Mouse (Mus musculus) bone marrow macrophage, adult 2 months (primary cell): ENCODE results near the gene Galk2. TPM values are rescaled to one million over a fixed set of nuclear protein-coding genes. Genes with fewer than 3 reads are reported as not detected.

Experiments
- H3K27ac ChIP-seq: 2 replicates; pipeline ENCODE4 v1.5.1; 2012; ENCODE audit warnings: low read depth, low read length; ENCODE audit not compliant: insufficient read depth
- H3K4me1 ChIP-seq: 2 replicates; pipeline ENCODE4 v1.6.1; 2012; ENCODE audit warnings: low read length; ENCODE audit not compliant: control insufficient read depth, insufficient read depth
- H3K4me3 ChIP-seq: 2 replicates; pipeline ENCODE4 v1.5.1; 2012; ENCODE audit warnings: mild to moderate bottlenecking, low read length, moderate library complexity; ENCODE audit not compliant: insufficient read depth
- CTCF ChIP-seq: IDR thresholded peaks from 2 replicates; pipeline ENCODE4 v1.5.1; 2012; ENCODE audit warnings: low read depth, mild to moderate bottlenecking, low read length, moderate library complexity
- POLR2A ChIP-seq: IDR thresholded peaks from 2 replicates; pipeline ENCODE4 v1.6.1; 2012; ENCODE audit warnings: mild to moderate bottlenecking, low read depth, low read length, borderline replicate concordance
- polyA plus RNA-seq: library from polyadenylated mRNA; stranded (reverse); fragments of >200 nt; gene quantifications from 2 replicates; pipeline ENCODE4 v1.2.4, GENCODE M21; 2012; ENCODE audit not compliant: missing spikeins, insufficient read depth, insufficient read length

The Galk2 gene
- polyA plus RNA-seq, 1 experiment, result 68.7 TPM

- Histone ChIP-seq H3K27ac (no peak overlapping the region), H3K4me3 (no peak overlapping the region), H3K4me1 (no peaks in the 10 kb centered on the region)
- TF ChIP-seq POLR2A (no peak), CTCF (no peak)
Observed at GRCm38 (mm10) chr2:125893096-125893495, 34.2 kb downstream of the Galk2 start.

GRCm38 (mm10) chr2:125895099-125895498 lies 36.2 kb downstream of the Galk2 start:
- TF ChIP-seq POLR2A (no peak), CTCF (no peak)
- H3K27ac ChIP-seq, result no peak overlapping the region
- no peak overlapping the region for H3K4me3 ChIP-seq
- no peaks in the 10 kb centered on the region for H3K4me1 ChIP-seq

GRCm38 (mm10) chr2:125896355-125896754 lies 37.4 kb downstream of the Galk2 start:
- TF ChIP-seq CTCF, result no peak
- no peak for TF ChIP-seq POLR2A
- no peaks in the 10 kb centered on the region for H3K4me1 ChIP-seq
- no peak overlapping the region for H3K27ac ChIP-seq
- H3K4me3 ChIP-seq, result no peak overlapping the region

GRCm38 (mm10) chr2:125900797-125901410 lies 42.0 kb downstream of the Galk2 start:
- no peak overlapping the region for H3K4me3 ChIP-seq
- TF ChIP-seq POLR2A (no peak), CTCF (no peak)
- no peak overlapping the region for H3K27ac ChIP-seq
- H3K4me1 ChIP-seq, result peaks cover 4% of the 10 kb centered on the region; the same call in 1 of the 2 replicates

- H3K4me1 ChIP-seq, result peaks cover 4% of the 10 kb centered on the region; the same call in 1 of the 2 replicates
Observed at GRCm38 (mm10) chr2:125901426-125901825, 42.5 kb downstream of the Galk2 start.

GRCm38 (mm10) chr2:125906407-125907066 lies 47.6 kb downstream of the Galk2 start:
- Histone ChIP-seq H3K4me3 (no peak overlapping the region), H3K4me1 (peaks cover 4% of the 10 kb centered on the region; the same call in 1 of the 2 replicates), H3K27ac (no peak overlapping the region)
- TF ChIP-seq CTCF (no peak), POLR2A (no peak)

More at GRCm38 (mm10) chr2:125901426-125901825, 42.5 kb downstream of the Galk2 start:
- TF ChIP-seq CTCF, result no peak
- no peak for TF ChIP-seq POLR2A
- no peak overlapping the region for H3K27ac ChIP-seq
- no peak overlapping the region for H3K4me3 ChIP-seq

- H3K27ac ChIP-seq, result no peak overlapping the region
- H3K4me1 ChIP-seq, result peaks cover 4% of the 10 kb centered on the region; the same call in 1 of the 2 replicates
- H3K4me3 ChIP-seq, result no peak overlapping the region
- TF ChIP-seq POLR2A, result no peak
- TF ChIP-seq CTCF, result no peak
Observed at GRCm38 (mm10) chr2:125907580-125908255, 48.8 kb downstream of the Galk2 start.

- peaks cover 2% of the 10 kb centered on the region; the same call in 1 of the 2 replicates for H3K4me1 ChIP-seq
- H3K4me3 ChIP-seq, result no peak overlapping the region
- no peak overlapping the region for H3K27ac ChIP-seq
- no peak for TF ChIP-seq POLR2A
- TF ChIP-seq CTCF, result no peak
Observed at GRCm38 (mm10) chr2:125914167-125914566, 55.3 kb downstream of the Galk2 start.

- Histone ChIP-seq H3K4me3 (no peak overlapping the region), H3K27ac (no peak overlapping the region), H3K4me1 (peaks cover 2% of the 10 kb centered on the region; the same call in 1 of the 2 replicates)
- TF ChIP-seq CTCF (no peak), POLR2A (no peak)
Observed at GRCm38 (mm10) chr2:125914713-125915112, 55.8 kb downstream of the Galk2 start.

GRCm38 (mm10) chr2:125916652-125917296 lies 57.9 kb downstream of the Galk2 start:
- TF ChIP-seq POLR2A, result no peak
- Histone ChIP-seq H3K4me1 (peaks cover 2% of the 10 kb centered on the region; the same call in 1 of the 2 replicates), H3K4me3 (no peak overlapping the region), H3K27ac (no peak overlapping the region)
